In the genomic region with DNA sequence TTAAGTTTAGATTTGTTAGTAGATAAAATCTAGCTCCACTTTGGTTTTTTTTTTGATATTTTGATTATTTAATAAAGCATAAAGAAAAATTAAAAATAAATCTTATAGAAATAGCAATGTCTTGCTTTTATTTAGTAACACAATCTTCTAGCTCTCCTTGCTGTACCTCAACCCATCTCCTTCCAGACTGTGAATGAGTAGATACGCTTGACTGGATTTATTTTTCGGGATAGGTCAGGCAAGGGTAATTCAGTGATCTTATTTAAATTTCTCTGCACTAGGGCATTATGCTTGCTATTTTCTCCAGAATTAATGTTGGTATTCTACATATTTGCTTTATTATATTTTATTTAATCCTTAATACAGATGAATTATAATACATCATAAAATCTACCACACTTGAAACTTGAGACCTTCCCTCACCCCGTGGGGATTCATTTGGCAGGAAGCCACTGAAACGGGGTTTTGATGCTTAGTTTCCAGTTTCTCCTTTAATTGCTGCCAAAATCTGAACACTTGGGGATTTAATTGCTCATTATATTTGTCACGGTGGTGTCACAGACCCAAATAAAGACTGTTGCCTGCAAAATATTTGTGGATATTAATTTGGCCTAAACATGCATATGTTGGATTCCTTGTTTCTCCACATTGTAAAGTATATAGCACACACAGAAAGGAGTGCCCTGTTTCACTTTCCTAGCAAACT, we compare ENCODE assay signal across 13 mouse cellular contexts.
DNase-seq lines count a peak whose midpoint lies in the region; ATAC-seq and TF ChIP-seq lines count a peak whose summit lies in the region.
"Had no signal": no experiment of that assay in that cellular context is flagged by ENCODE, and none has a peak within 500 bp of the region (broad histone marks: within the 10 kb centered on the region; RNA-seq: fewer than 3 reads in every experiment).

No protein-coding gene starts in this region.

- H3K27me3 ChIP-seq in hindbrain, embryonic 16.5 days (replicated peaks; ENCODE audit: control insufficient read depth, insufficient read depth, low read length) = no peaks in the 10 kb centered on the region
- H3K27me3 ChIP-seq in hindbrain, embryonic 11.5 days (ENCODE audit: control insufficient read depth, insufficient read depth, low read length) = no peaks in the 10 kb centered on the region
- no peaks in the 10 kb centered on the region; the same call in 1 of the 2 replicates for H3K27me3 ChIP-seq in forebrain, embryonic 16.5 days (replicated peaks; ENCODE audit: control insufficient read depth, insufficient read depth, low read length)
- H3K27me3 ChIP-seq in limb, embryonic 12.5 days = no peaks in the 10 kb centered on the region
- H3K27me3 ChIP-seq: embryonic facial prominence, embryonic 15.5 days had no signal

- H3K36me3 ChIP-seq in hindbrain, embryonic 16.5 days (ENCODE audit: control insufficient read depth, insufficient read depth, low read length) = no peaks in the 10 kb centered on the region
- H3K36me3 ChIP-seq in hindbrain, embryonic 11.5 days (ENCODE audit: control insufficient read depth, insufficient read depth, low read length) = no peaks in the 10 kb centered on the region
- no peaks in the 10 kb centered on the region for H3K36me3 ChIP-seq in forebrain, embryonic 16.5 days (ENCODE audit: control insufficient read depth, insufficient read depth)
- H3K36me3 ChIP-seq in limb, embryonic 12.5 days = no peaks in the 10 kb centered on the region
- H3K36me3 ChIP-seq: embryonic facial prominence, embryonic 15.5 days had no signal

- TF ChIP-seq POLR2A in brain, embryonic 14.5 days (IDR thresholded peaks at IDR 0.05; ENCODE audit: borderline replicate concordance, extremely low read depth, insufficient read depth, insufficient read length, poor library complexity, severe bottlenecking) = no peak

- H3K9me3 ChIP-seq in hindbrain, embryonic 16.5 days (ENCODE audit: control insufficient read depth, low read length) = no peaks in the 10 kb centered on the region
- no peaks in the 10 kb centered on the region for H3K9me3 ChIP-seq in hindbrain, embryonic 11.5 days (ENCODE audit: control insufficient read depth, low read length)
- H3K9me3 ChIP-seq in forebrain, embryonic 16.5 days (ENCODE audit: control insufficient read depth, low read length) = no peaks in the 10 kb centered on the region
- H3K9me3 ChIP-seq in limb, embryonic 12.5 days = no peaks in the 10 kb centered on the region
- H3K9me3 ChIP-seq: embryonic facial prominence, embryonic 15.5 days had no signal

- H3K4me2 ChIP-seq in hindbrain, embryonic 16.5 days (ENCODE audit: low read length) = 0 out of 2 replicates have a peak overlapping the region, but pooled peaks have one; percentile 5
- no peak overlapping the region for H3K4me2 ChIP-seq in hindbrain, embryonic 11.5 days (replicated peaks; ENCODE audit: low read depth, low read length)
- no peak overlapping the region for H3K4me2 ChIP-seq in forebrain, embryonic 16.5 days (ENCODE audit: low read length)
- H3K4me2 ChIP-seq in limb, embryonic 12.5 days = no peak overlapping the region
- H3K4me2 ChIP-seq: embryonic facial prominence, embryonic 15.5 days had no signal

- H3K4me1 ChIP-seq in hindbrain, embryonic 16.5 days (ENCODE audit: control insufficient read depth, insufficient read depth, low read depth, low read length) = peaks cover 3% of the 10 kb centered on the region; the same call in 1 of the 2 replicates
- H3K4me1 ChIP-seq in hindbrain, embryonic 11.5 days (replicated peaks; ENCODE audit: control insufficient read depth, insufficient read depth, low read length) = no peaks in the 10 kb centered on the region
- peaks cover 4% of the 10 kb centered on the region for H3K4me1 ChIP-seq in forebrain, embryonic 16.5 days (replicated peaks; ENCODE audit: control insufficient read depth, insufficient read depth, low read length)
- peaks cover 8% of the 10 kb centered on the region; the same call in 1 of the 2 replicates for H3K4me1 ChIP-seq in limb, embryonic 12.5 days (replicated peaks)
- H3K4me1 ChIP-seq: embryonic facial prominence, embryonic 15.5 days had no signal

- DNase-seq in hindbrain, embryonic 11.5 days (ENCODE audit: low spot score) = no peak
- DNase-seq in brain, embryonic 14.5 days (ENCODE audit: low read depth) = peak; percentile 91
- no peak for DNase-seq in spleen, adult 18-20 months
- DNase-seq: cerebellum, adult 18-20 months; liver; lung, postnatal 36 days; right cerebral cortex, postnatal 25 days; thymus, adult 2 months had no signal

- WGBS in hindbrain, embryonic 16.5 days = 33% methylated on average over 5 of the region's 5 CpGs
- WGBS in hindbrain, embryonic 11.5 days = 76% methylated on average over 5 of the region's 5 CpGs
- 19% methylated on average over 5 of the region's 5 CpGs for WGBS in forebrain, embryonic 16.5 days
- WGBS in limb, embryonic 12.5 days = 38% methylated on average over 5 of the region's 5 CpGs

- H3K27ac ChIP-seq in hindbrain, embryonic 16.5 days (ENCODE audit: low read depth, low read length) = no peak overlapping the region
- no peak overlapping the region for H3K27ac ChIP-seq in hindbrain, embryonic 11.5 days (ENCODE audit: low read depth, low read length)
- no peak overlapping the region for H3K27ac ChIP-seq in forebrain, embryonic 16.5 days (ENCODE audit: low read length)
- H3K27ac ChIP-seq in limb, embryonic 12.5 days = peak overlapping the region; percentile 53; the same call in 1 of the 2 replicates
- H3K27ac ChIP-seq: embryonic facial prominence, embryonic 15.5 days had no signal

- H3K4me3 ChIP-seq in hindbrain, embryonic 16.5 days (ENCODE audit: low read length) = no peak overlapping the region
- no peak overlapping the region for H3K4me3 ChIP-seq in hindbrain, embryonic 11.5 days (ENCODE audit: low read depth, low read length)
- no peak overlapping the region for H3K4me3 ChIP-seq in forebrain, embryonic 16.5 days (replicated peaks; ENCODE audit: low read length)
- no peak overlapping the region for H3K4me3 ChIP-seq in limb, embryonic 12.5 days (replicated peaks)
- H3K4me3 ChIP-seq: embryonic facial prominence, embryonic 15.5 days had no signal

- no peak overlapping the region for H3K9ac ChIP-seq in hindbrain, embryonic 16.5 days (ENCODE audit: low read depth, low read length)
- no peak overlapping the region for H3K9ac ChIP-seq in hindbrain, embryonic 11.5 days (ENCODE audit: low read depth, low read length)
- H3K9ac ChIP-seq in forebrain, embryonic 16.5 days (replicated peaks; ENCODE audit: low read depth, low read length) = no peak overlapping the region
- no peak overlapping the region for H3K9ac ChIP-seq in limb, embryonic 12.5 days (replicated peaks)
- H3K9ac ChIP-seq: embryonic facial prominence, embryonic 15.5 days had no signal

- no peak for TF ChIP-seq CTCF in brain, embryonic 14.5 days (IDR thresholded peaks at IDR 0.05; ENCODE audit: borderline replicate concordance, extremely low read depth, insufficient read depth, insufficient read length)

- ATAC-seq in hindbrain, embryonic 16.5 days = peak; percentile 34; the same call in 1 of the 2 replicates
- no peak for ATAC-seq in hindbrain, embryonic 11.5 days (ENCODE audit: low FRiP score)
- ATAC-seq in forebrain, embryonic 16.5 days = peak; percentile 62
- ATAC-seq in limb, embryonic 12.5 days (ENCODE audit: insufficient number of reproducible peaks, insufficient read depth, low FRiP score, low TSS enrichment, low read depth) = no peak
- no peak for ATAC-seq in megakaryocyte progenitor cell, adult 5-6 weeks (replicated peaks; ENCODE audit: poor library complexity)

Comparison
In these comparisons a context has a peak if more than half of its experiments do, and no peak if none do; other contexts are left out.
1. ATAC-seq: peak in hindbrain, embryonic 16.5 days (single experiment) and forebrain, embryonic 16.5 days (single experiment); none in hindbrain, embryonic 11.5 days (single experiment), limb, embryonic 12.5 days (single experiment) and megakaryocyte progenitor cell, adult 5-6 weeks (single experiment).